Mouse (Mus musculus): ENCODE measurements at regions not wholly inside any gene's neighbourhood (a gene's known extent, or its start where the extent isn't known, plus 50 kb on each side); places are given as distances from the start of the nearest gene placed in this dataset.

- no peaks in the 10 kb centered on the region for H3K36me3 ChIP-seq
- H3K27ac ChIP-seq (ENCODE audit: poor library complexity, severe bottlenecking): peak overlapping the region; percentile 71
- ATAC-seq (ENCODE audit: insufficient number of reproducible peaks, low FRiP score): no peak
- WGBS: 36% methylated on average over 9 of the region's 9 CpGs
- H3K9me3 ChIP-seq (replicated peaks): 0 out of 2 replicates have a peak, but pooled peaks cover 3% of the 10 kb centered on the region
- no peak overlapping the region for H3K4me3 ChIP-seq
- no peaks in the 10 kb centered on the region for H3K27me3 ChIP-seq (replicated peaks)
- no peak overlapping the region for H3K9ac ChIP-seq
- peaks cover 13% of the 10 kb centered on the region; the same call in 1 of the 2 replicates for H3K4me1 ChIP-seq (replicated peaks)
- H3K4me2 ChIP-seq: peak overlapping the region; percentile 40
Measured at GRCm38 (mm10) chr5:101040488-101040887, 195.0 kb downstream of the Gpat3 start.

- Histone ChIP-seq H3K4me3 (no peak overlapping the region), H3K4me1 (replicated peaks) (no peaks in the 10 kb centered on the region), H3K27ac (ENCODE audit: poor library complexity, severe bottlenecking) (no peak overlapping the region), H3K36me3 (no peaks in the 10 kb centered on the region), H3K4me2 (no peak overlapping the region), H3K9ac (no peak overlapping the region), H3K9me3 (replicated peaks) (0 out of 2 replicates have a peak, but pooled peaks cover 3% of the 10 kb centered on the region), H3K27me3 (replicated peaks) (no peaks in the 10 kb centered on the region)
- WGBS: 80% methylated on average over 16 of the region's 16 CpGs
- ATAC-seq (ENCODE audit: insufficient number of reproducible peaks, low FRiP score): no peak
Measured at GRCm38 (mm10) chr5:101032968-101033367, 187.5 kb downstream of the Gpat3 start.

- Histone ChIP-seq H3K4me1 (replicated peaks) (no peaks in the 10 kb centered on the region), H3K9ac (no peak overlapping the region), H3K27me3 (replicated peaks) (no peaks in the 10 kb centered on the region), H3K4me3 (no peak overlapping the region), H3K27ac (ENCODE audit: poor library complexity, severe bottlenecking) (no peak overlapping the region), H3K36me3 (no peaks in the 10 kb centered on the region), H3K4me2 (no peak overlapping the region), H3K9me3 (replicated peaks) (0 out of 2 replicates have a peak, but pooled peaks cover 3% of the 10 kb centered on the region)
- WGBS: 81% methylated on average over 12 of the region's 12 CpGs
- ATAC-seq (ENCODE audit: insufficient number of reproducible peaks, low FRiP score): no peak
Measured at GRCm38 (mm10) chr5:101032147-101032900, 186.8 kb downstream of the Gpat3 start.

- Histone ChIP-seq H3K27ac (ENCODE audit: poor library complexity, severe bottlenecking) (no peak overlapping the region), H3K4me3 (no peak overlapping the region), H3K4me1 (replicated peaks) (peaks cover 7% of the 10 kb centered on the region), H3K36me3 (no peaks in the 10 kb centered on the region), H3K9me3 (replicated peaks) (no peaks in the 10 kb centered on the region), H3K27me3 (replicated peaks) (no peaks in the 10 kb centered on the region), H3K4me2 (no peak overlapping the region), H3K9ac (no peak overlapping the region)
- WGBS: 58% methylated on average over 5 of the region's 5 CpGs
- ATAC-seq (ENCODE audit: insufficient number of reproducible peaks, low FRiP score): peak; percentile 42; the same call in 1 of the 2 replicates
Measured at GRCm38 (mm10) chr5:101024796-101025195, 179.3 kb downstream of the Gpat3 start.

GRCm38 (mm10) chr5:101023784-101024183 lies 178.3 kb downstream of the Gpat3 start:
- H3K4me3 ChIP-seq: no peak overlapping the region
- H3K9ac ChIP-seq: no peak overlapping the region
- H3K27ac ChIP-seq (ENCODE audit: poor library complexity, severe bottlenecking): no peak overlapping the region
- ATAC-seq (ENCODE audit: insufficient number of reproducible peaks, low FRiP score): no peak
- H3K36me3 ChIP-seq: no peaks in the 10 kb centered on the region
- 71% methylated on average over 8 of the region's 8 CpGs for WGBS
- no peak overlapping the region for H3K4me2 ChIP-seq
- H3K9me3 ChIP-seq (replicated peaks): no peaks in the 10 kb centered on the region
- H3K4me1 ChIP-seq (replicated peaks): peaks cover 7% of the 10 kb centered on the region
- no peaks in the 10 kb centered on the region for H3K27me3 ChIP-seq (replicated peaks)

- 0 out of 2 replicates have a peak, but pooled peaks have one; percentile 61 for ATAC-seq (ENCODE audit: insufficient number of reproducible peaks, low FRiP score)
- Histone ChIP-seq H3K4me2 (peak overlapping the region; percentile 27), H3K4me1 (replicated peaks) (peaks cover 7% of the 10 kb centered on the region), H3K9me3 (replicated peaks) (no peaks in the 10 kb centered on the region), H3K36me3 (no peaks in the 10 kb centered on the region), H3K27ac (ENCODE audit: poor library complexity, severe bottlenecking) (no peak overlapping the region), H3K4me3 (no peak overlapping the region), H3K27me3 (replicated peaks) (no peaks in the 10 kb centered on the region), H3K9ac (no peak overlapping the region)
- 8% methylated on average over 11 of the region's 11 CpGs for WGBS
Measured at GRCm38 (mm10) chr5:101020784-101021183, 175.3 kb downstream of the Gpat3 start.

- WGBS: 57% methylated on average over 5 of the region's 5 CpGs
Measured at GRCm38 (mm10) chr5:101013844-101014243, 168.3 kb downstream of the Gpat3 start.

GRCm38 (mm10) chr5:101005216-101005615 lies 159.7 kb downstream of the Gpat3 start:
- Histone ChIP-seq H3K4me1 (replicated peaks) (no peaks in the 10 kb centered on the region), H3K27ac (ENCODE audit: poor library complexity, severe bottlenecking) (no peak overlapping the region), H3K4me3 (no peak overlapping the region), H3K4me2 (no peak overlapping the region), H3K27me3 (replicated peaks) (no peaks in the 10 kb centered on the region), H3K9ac (no peak overlapping the region), H3K36me3 (no peaks in the 10 kb centered on the region), H3K9me3 (replicated peaks) (0 out of 2 replicates have a peak, but pooled peaks cover 3% of the 10 kb centered on the region)
- WGBS: 61% methylated on average over 3 of the region's 3 CpGs
- no peak for ATAC-seq (ENCODE audit: insufficient number of reproducible peaks, low FRiP score)

More at GRCm38 (mm10) chr5:101013844-101014243, 168.3 kb downstream of the Gpat3 start:
- no peaks in the 10 kb centered on the region for H3K9me3 ChIP-seq (replicated peaks)
- no peaks in the 10 kb centered on the region for H3K36me3 ChIP-seq
- H3K27me3 ChIP-seq (replicated peaks): no peaks in the 10 kb centered on the region
- no peak for ATAC-seq (ENCODE audit: insufficient number of reproducible peaks, low FRiP score)
- no peak overlapping the region for H3K4me3 ChIP-seq
- no peak overlapping the region for H3K4me2 ChIP-seq
- no peaks in the 10 kb centered on the region for H3K4me1 ChIP-seq (replicated peaks)
- H3K9ac ChIP-seq: no peak overlapping the region
- no peak overlapping the region for H3K27ac ChIP-seq (ENCODE audit: poor library complexity, severe bottlenecking)

GRCm38 (mm10) chr5:101000436-101000835 lies 154.9 kb downstream of the Gpat3 start:
- WGBS: 90% methylated on average over 6 of the region's 6 CpGs
- no peaks in the 10 kb centered on the region for H3K27me3 ChIP-seq (replicated peaks)
- no peak overlapping the region for H3K4me2 ChIP-seq
- ATAC-seq (ENCODE audit: insufficient number of reproducible peaks, low FRiP score): no peak
- no peaks in the 10 kb centered on the region for H3K36me3 ChIP-seq
- H3K4me1 ChIP-seq (replicated peaks): peaks cover 9% of the 10 kb centered on the region; the same call in 1 of the 2 replicates
- H3K27ac ChIP-seq (ENCODE audit: poor library complexity, severe bottlenecking): no peak overlapping the region
- no peak overlapping the region for H3K4me3 ChIP-seq
- H3K9ac ChIP-seq: no peak overlapping the region
- H3K9me3 ChIP-seq (replicated peaks): no peaks in the 10 kb centered on the region

GRCm38 (mm10) chr5:100992365-100992764 lies 146.9 kb downstream of the Gpat3 start:
- no peaks in the 10 kb centered on the region for H3K9me3 ChIP-seq (replicated peaks)
- H3K27ac ChIP-seq (ENCODE audit: poor library complexity, severe bottlenecking): no peak overlapping the region
- no peak overlapping the region for H3K4me2 ChIP-seq
- WGBS: 71% methylated on average over 2 of the region's 2 CpGs
- ATAC-seq (ENCODE audit: insufficient number of reproducible peaks, low FRiP score): no peak
- H3K36me3 ChIP-seq: no peaks in the 10 kb centered on the region
- H3K4me3 ChIP-seq: no peak overlapping the region
- no peaks in the 10 kb centered on the region for H3K27me3 ChIP-seq (replicated peaks)
- H3K4me1 ChIP-seq (replicated peaks): no peaks in the 10 kb centered on the region
- no peak overlapping the region for H3K9ac ChIP-seq

GRCm38 (mm10) chr5:100991626-100992025 lies 146.1 kb downstream of the Gpat3 start:
- WGBS: 23% methylated on average over 5 of the region's 5 CpGs
- H3K27me3 ChIP-seq (replicated peaks): no peaks in the 10 kb centered on the region
- no peak overlapping the region for H3K9ac ChIP-seq
- no peak overlapping the region for H3K4me2 ChIP-seq
- no peaks in the 10 kb centered on the region for H3K4me1 ChIP-seq (replicated peaks)
- no peak for ATAC-seq (ENCODE audit: insufficient number of reproducible peaks, low FRiP score)
- H3K4me3 ChIP-seq: no peak overlapping the region
- no peaks in the 10 kb centered on the region for H3K9me3 ChIP-seq (replicated peaks)
- H3K36me3 ChIP-seq: no peaks in the 10 kb centered on the region
- no peak overlapping the region for H3K27ac ChIP-seq (ENCODE audit: poor library complexity, severe bottlenecking)
